Mouse (Mus musculus): ENCODE measurements at regions not wholly inside any gene's neighbourhood (a gene's known extent, or its start where the extent isn't known, plus 50 kb on each side); places are given as distances from the start of the nearest gene placed in this dataset.
A peak's percentile ranks its signal among the peaks of the same experiment; 100 is the strongest.

DNA sequence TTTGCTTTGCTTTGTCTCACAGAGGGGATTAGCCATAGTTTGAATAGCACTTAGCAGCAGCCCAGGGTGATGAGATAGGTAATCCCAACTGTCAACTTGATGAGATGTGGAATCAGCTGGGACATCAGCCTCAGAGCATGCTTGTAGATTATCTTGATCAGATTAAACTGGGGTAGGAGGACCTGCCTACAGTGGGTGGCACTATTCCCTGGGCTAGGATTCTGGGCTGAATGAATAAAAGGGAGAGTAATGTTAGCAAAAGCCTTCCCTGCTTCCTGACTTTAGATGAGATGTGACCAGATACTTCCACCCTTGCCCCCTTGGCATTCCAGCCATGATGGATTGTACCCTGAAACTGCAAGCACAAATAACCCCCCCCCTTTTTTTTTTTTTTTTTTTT is 198.0 kb upstream of the Klf3 start:
- no peak for DNase-seq (ENCODE audit: low spot score)
- Histone ChIP-seq H3K36me3 (ENCODE audit: control insufficient read depth, insufficient read depth, low read length) (no peaks in the 10 kb centered on the region), H3K4me1 (ENCODE audit: control insufficient read depth, insufficient read depth, low read length) (peaks cover 6% of the 10 kb centered on the region), H3K27me3 (ENCODE audit: control insufficient read depth, insufficient read depth, low read length) (no peaks in the 10 kb centered on the region), H3K9me3 (ENCODE audit: control insufficient read depth, low read length) (no peaks in the 10 kb centered on the region), H3K4me2 (replicated peaks; ENCODE audit: low read depth, low read length, severe bottlenecking) (no peak overlapping the region), H3K27ac (replicated peaks; ENCODE audit: low read depth, low read length) (no peak overlapping the region), H3K9ac (ENCODE audit: low read depth, low read length, severe bottlenecking) (no peak overlapping the region), H3K4me3 (replicated peaks; ENCODE audit: low read length) (no peak overlapping the region)
- no peak for ATAC-seq (ENCODE audit: low FRiP score, low read depth)
- TF ChIP-seq POLR2A (IDR thresholded peaks at IDR 0.05; ENCODE audit: borderline replicate concordance, extremely low read depth, insufficient read depth, insufficient read length) = no peak

DNA sequence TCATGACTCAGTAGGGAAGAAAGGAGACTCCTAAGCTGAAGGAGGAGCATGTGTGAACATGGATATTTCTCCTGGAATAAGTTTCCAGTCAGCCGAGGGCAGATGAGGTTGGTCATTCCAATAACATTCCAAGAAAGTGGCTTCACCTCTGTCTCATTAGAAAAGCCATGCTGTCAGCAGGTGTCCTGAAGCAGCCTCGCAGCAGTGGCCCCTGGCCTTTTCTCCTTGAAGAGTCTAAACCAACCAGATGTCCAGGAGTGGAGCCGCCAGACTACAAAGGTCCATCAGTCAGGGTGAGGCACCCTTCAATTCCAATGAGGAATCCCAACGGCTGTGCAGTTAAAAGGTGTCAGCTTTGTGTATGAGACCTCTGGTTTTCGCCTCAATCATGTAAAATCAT is 197.2 kb upstream of the Klf3 start:
- no peak for TF ChIP-seq POLR2A (IDR thresholded peaks at IDR 0.05; ENCODE audit: borderline replicate concordance, extremely low read depth, insufficient read depth, insufficient read length)
- no peak overlapping the region for H3K9ac ChIP-seq (ENCODE audit: low read depth, low read length, severe bottlenecking)
- H3K4me1 ChIP-seq (ENCODE audit: control insufficient read depth, insufficient read depth, low read length) = peaks cover 10% of the 10 kb centered on the region
- ATAC-seq (ENCODE audit: low FRiP score, low read depth) (no peak), DNase-seq (ENCODE audit: low spot score) (no peak)
- 43% methylated on average over 5 of the region's 5 CpGs for WGBS
- no peaks in the 10 kb centered on the region for H3K9me3 ChIP-seq (ENCODE audit: control insufficient read depth, low read length)
- H3K4me2 ChIP-seq (replicated peaks; ENCODE audit: low read depth, low read length, severe bottlenecking) = no peak overlapping the region
- H3K4me3 ChIP-seq (replicated peaks; ENCODE audit: low read length) = no peak overlapping the region
- H3K27me3 ChIP-seq (ENCODE audit: control insufficient read depth, insufficient read depth, low read length) = no peaks in the 10 kb centered on the region
- no peaks in the 10 kb centered on the region for H3K36me3 ChIP-seq (ENCODE audit: control insufficient read depth, insufficient read depth, low read length)
- H3K27ac ChIP-seq (replicated peaks; ENCODE audit: low read depth, low read length) = no peak overlapping the region

DNA sequence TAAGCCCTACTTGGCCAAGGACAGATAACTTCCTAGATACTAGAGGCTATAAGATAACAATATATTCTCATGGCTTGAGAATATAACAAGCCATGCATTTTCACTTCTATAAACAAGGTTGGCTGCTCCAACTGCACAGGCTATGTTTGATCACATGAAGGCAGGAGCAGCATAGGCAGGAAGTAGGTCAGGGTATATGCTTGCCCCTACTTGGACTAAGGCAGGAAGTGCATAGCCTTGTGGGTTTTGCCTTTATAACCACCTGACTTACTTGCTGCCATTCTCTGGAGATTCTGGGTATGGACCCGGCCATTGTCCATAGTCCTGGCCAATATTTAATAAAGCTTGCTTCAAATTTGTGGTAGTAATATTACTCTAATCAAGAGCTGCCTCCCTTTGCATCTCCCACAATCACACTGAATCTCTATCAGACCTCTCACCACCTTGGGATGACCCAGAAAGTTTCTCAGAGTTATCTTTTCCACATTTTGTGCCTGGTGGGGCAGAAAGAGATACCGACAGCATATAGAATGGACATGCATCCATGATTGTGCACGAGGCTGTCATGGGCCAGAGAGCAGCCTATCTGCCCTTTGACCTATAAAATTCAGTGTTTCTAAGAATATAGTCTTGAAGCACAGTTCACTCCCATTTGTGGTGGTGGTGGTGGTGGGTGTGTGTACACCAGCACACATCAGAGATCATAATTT is 193.7 kb upstream of the Klf3 start:
- no peak for TF ChIP-seq POLR2A (IDR thresholded peaks at IDR 0.05; ENCODE audit: borderline replicate concordance, extremely low read depth, insufficient read depth, insufficient read length)
- H3K9me3 ChIP-seq (ENCODE audit: control insufficient read depth, low read length) = no peaks in the 10 kb centered on the region
- ATAC-seq (ENCODE audit: low FRiP score, low read depth) = no peak
- no peaks in the 10 kb centered on the region for H3K27me3 ChIP-seq (ENCODE audit: control insufficient read depth, insufficient read depth, low read length)
- WGBS = 83% methylated on average over 3 of the region's 3 CpGs
- no peak overlapping the region for H3K9ac ChIP-seq (ENCODE audit: low read depth, low read length, severe bottlenecking)
- peaks cover 10% of the 10 kb centered on the region for H3K4me1 ChIP-seq (ENCODE audit: control insufficient read depth, insufficient read depth, low read length)
- DNase-seq (ENCODE audit: low spot score) = no peak
- H3K36me3 ChIP-seq (ENCODE audit: control insufficient read depth, insufficient read depth, low read length) = no peaks in the 10 kb centered on the region
- no peak overlapping the region for H3K27ac ChIP-seq (replicated peaks; ENCODE audit: low read depth, low read length)
- H3K4me2 ChIP-seq (replicated peaks; ENCODE audit: low read depth, low read length, severe bottlenecking) = no peak overlapping the region
- H3K4me3 ChIP-seq (replicated peaks; ENCODE audit: low read length) = no peak overlapping the region

DNA sequence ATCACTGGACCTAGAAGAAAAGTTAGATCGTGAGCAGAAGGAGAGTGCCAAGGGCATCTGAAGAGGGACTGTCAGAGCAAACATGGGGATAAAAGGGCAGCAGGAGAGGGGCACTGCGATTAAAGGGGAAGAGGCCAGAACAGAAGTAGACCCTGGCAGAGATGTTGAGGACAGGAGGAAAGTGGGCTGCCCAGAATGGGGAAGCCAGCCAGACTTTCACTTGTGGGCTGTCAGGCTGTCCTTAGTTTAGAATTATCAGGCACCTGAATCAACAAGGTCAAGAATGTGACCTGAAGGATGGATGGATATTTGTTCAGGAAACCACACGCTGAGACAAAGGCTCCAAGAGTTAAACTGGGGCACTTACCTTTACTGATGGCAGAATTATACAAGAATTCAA is 193.0 kb upstream of the Klf3 start:
- no peak for TF ChIP-seq POLR2A (IDR thresholded peaks at IDR 0.05; ENCODE audit: borderline replicate concordance, extremely low read depth, insufficient read depth, insufficient read length)
- DNase-seq (ENCODE audit: low spot score) (no peak), ATAC-seq (ENCODE audit: low FRiP score, low read depth) (no peak)
- Histone ChIP-seq H3K4me1 (ENCODE audit: control insufficient read depth, insufficient read depth, low read length) (peaks cover 10% of the 10 kb centered on the region), H3K4me3 (replicated peaks; ENCODE audit: low read length) (no peak overlapping the region), H3K27ac (replicated peaks; ENCODE audit: low read depth, low read length) (no peak overlapping the region), H3K9ac (ENCODE audit: low read depth, low read length, severe bottlenecking) (no peak overlapping the region), H3K9me3 (ENCODE audit: control insufficient read depth, low read length) (no peaks in the 10 kb centered on the region), H3K36me3 (ENCODE audit: control insufficient read depth, insufficient read depth, low read length) (no peaks in the 10 kb centered on the region), H3K4me2 (replicated peaks; ENCODE audit: low read depth, low read length, severe bottlenecking) (no peak overlapping the region), H3K27me3 (ENCODE audit: control insufficient read depth, insufficient read depth, low read length) (no peaks in the 10 kb centered on the region)
- WGBS = 23% methylated on average over 3 of the region's 3 CpGs

DNA sequence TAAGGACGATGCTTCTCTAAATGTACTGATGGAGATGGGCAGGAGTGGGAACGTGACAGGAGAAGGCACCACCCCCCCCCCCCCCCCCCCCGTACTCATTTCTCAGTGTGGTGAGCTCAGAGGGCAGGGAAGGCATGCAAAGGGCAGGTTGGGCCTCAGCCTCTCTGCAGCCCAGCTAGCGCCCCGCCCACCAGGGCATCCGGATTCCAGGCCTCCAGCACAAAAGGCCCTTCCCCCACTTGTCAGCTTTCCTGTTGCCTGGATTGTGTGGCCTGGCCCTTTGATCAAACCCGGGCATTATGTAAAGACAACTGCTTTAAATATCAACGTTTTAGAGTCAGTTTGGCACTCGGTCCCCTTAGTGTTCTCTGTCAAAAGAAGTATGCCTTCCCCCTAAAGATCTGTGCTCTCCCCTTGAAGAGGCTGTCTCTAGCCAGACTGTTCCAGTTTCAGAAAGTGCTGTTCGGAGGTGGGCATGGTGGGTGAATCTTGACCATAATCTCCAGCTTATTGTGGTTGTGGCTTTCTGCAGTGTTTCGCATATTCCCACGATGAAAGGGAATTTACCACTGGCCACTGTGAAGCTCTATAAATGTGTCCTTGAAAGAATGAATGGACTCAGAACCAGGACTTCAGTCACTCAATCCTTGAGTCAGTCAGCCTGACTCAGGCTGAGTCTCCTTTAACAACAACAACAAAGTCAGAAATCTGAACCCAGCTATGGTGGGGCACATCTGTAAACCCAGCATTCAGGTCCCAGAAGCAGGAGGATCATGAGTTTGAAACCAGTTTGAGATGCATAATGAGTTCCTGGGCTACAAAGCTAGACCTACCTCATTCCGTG is 192.4 kb upstream of the Klf3 start:
- no peaks in the 10 kb centered on the region for H3K27me3 ChIP-seq (ENCODE audit: control insufficient read depth, insufficient read depth, low read length)
- peaks cover 10% of the 10 kb centered on the region for H3K4me1 ChIP-seq (ENCODE audit: control insufficient read depth, insufficient read depth, low read length)
- TF ChIP-seq POLR2A (IDR thresholded peaks at IDR 0.05; ENCODE audit: borderline replicate concordance, extremely low read depth, insufficient read depth, insufficient read length) = no peak
- H3K9me3 ChIP-seq (ENCODE audit: control insufficient read depth, low read length) = no peaks in the 10 kb centered on the region
- no peak overlapping the region for H3K27ac ChIP-seq (replicated peaks; ENCODE audit: low read depth, low read length)
- WGBS = 18% methylated on average over 12 of the region's 13 CpGs
- no peak overlapping the region for H3K9ac ChIP-seq (ENCODE audit: low read depth, low read length, severe bottlenecking)
- no peak overlapping the region for H3K4me3 ChIP-seq (replicated peaks; ENCODE audit: low read length)
- H3K36me3 ChIP-seq (ENCODE audit: control insufficient read depth, insufficient read depth, low read length) = no peaks in the 10 kb centered on the region
- no peak overlapping the region for H3K4me2 ChIP-seq (replicated peaks; ENCODE audit: low read depth, low read length, severe bottlenecking)
- peak; percentile 65 for DNase-seq (ENCODE audit: low spot score)
- peak; percentile 72; the same call in 1 of the 2 replicates for ATAC-seq (ENCODE audit: low FRiP score, low read depth)
